Mouse (Mus musculus) hematopoietic stem cell, adult 5-6 weeks (primary cell): ENCODE data around the gene St6gal1. TPM values are rescaled to one million over a fixed set of nuclear protein-coding genes. Genes with fewer than 3 reads are reported as not detected.

Experiments used
- ATAC-seq, 2 experiments: fragments of 125-278 bp in 1 of 2; replicated peaks in 1 of 2; 2 replicates each; pipeline ENCODE4 v1.8.0; 2016 to 2017; ENCODE audit warnings: inconsistent platforms in 2 of 2, mild to moderate bottlenecking in 2 of 2, moderate number of reproducible peaks in 2 of 2, low read depth in 1 of 2, moderate TSS enrichment in 1 of 2; ENCODE audit not compliant: low FRiP score in 2 of 2, poor library complexity in 2 of 2, severe bottlenecking in 2 of 2, insufficient read depth in 1 of 2, low TSS enrichment in 1 of 2
- total RNA-seq: library from RNA; stranded (forward); fragments of 172-1452, 232-1000 nt; gene quantifications from 2 replicates; pipeline ENCODE4 v1.2.3, GENCODE M21; 2017

St6gal1 gene
- total RNA-seq, 1 experiment from 2014 or later = 2.1 TPM

DNA sequence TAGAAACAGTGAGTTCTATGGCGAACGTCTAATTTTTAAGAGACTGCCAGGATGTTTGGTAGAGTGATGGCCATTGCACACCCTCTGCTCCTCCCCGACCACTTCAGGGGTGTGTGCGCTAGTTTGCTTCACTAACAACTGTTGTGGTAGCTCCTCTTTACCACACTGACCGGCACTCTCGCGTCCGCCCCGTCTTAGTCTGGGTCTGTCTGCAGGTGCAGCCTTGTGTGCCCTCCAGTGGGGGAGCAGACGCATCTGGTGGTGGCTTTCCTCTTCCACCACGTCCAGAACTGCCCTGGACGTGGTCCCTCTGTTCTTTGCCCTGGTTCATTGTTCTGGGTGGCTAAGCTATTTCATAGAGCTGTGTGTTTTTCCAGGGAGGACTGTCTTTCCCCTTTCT lies 40.5 kb downstream of the St6gal1 start:
- no peak for ATAC-seq

DNA sequence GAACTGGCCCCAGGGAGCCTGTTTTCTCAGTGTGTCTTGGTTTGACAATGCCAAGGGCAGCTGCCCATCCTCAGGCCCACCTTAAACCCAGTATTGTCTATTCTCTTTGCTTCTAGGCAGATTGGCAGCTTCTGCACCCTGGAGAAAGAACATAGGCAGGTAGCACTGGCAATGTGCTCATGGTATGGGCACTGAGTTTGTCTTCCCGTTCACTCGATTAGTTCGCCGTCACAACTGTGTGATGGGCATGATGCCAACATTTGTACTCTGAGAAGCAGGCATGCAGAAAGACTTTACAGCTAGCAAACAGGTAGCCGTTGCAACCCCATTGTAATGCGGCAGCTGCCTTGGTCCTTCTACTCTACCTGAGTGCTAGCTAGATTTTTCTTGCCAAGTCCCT lies 40.9 kb downstream of the St6gal1 start:
- no peak for ATAC-seq

DNA sequence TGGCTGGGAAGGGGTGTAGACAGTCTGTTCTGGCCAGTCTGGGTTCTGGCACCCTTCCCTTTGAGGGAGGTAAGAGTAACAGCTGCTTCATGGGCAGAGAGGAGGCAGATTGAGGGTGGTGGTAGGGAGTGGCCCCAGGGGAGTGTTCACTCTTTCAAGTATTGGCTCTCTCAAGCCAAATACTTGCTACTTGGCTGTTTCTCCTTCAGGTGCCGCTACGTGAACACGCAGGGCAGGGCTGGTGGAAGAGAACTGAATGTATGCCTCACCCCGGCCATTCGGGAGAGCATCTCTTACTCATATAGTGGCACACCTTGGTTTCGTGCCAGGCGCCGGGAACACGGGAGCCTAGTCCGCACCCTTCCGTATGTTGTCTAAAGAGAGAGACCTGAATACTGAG lies 41.8 kb downstream of the St6gal1 start:
- ATAC-seq = no peak

DNA sequence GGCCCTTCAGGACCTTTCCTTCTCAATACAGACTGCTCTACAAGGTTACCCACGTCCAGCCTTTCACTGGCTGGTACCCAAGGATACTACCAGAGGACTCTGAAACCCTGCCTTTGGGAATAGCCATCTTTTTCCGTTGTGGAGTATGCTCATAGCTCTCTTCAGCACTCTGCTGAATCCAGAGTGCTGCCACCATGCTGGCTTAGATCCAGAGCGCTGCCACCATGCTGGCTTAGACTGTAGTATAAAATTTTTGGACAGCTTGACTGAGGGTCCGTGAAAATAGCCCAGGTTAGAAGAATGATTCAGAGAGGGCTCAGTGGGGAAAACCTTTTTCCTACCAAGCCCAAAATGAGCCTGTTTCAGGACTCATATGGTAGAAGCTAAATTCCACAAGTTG lies 42.4 kb downstream of the St6gal1 start:
- no peak for ATAC-seq

DNA sequence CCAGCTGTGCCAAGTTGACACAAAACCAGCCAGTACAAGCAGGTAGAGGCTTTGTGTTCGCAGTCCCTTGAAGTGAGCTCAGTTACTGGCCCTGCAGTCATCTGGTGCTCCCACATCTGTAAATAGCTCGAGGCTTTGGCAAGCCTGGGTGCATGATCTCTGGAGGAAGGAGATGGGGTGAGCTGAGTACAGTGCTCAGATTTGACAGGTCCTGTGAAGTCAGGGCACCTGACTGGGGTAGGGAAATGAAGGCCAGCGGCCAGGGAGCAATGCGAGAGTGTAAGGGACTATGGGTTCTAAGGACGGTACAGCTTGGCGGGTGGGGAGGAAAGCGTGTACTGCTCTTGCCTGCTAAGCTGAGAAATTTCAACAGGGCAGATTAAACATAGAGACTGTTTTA lies 43.7 kb downstream of the St6gal1 start:
- ATAC-seq = no peak

DNA sequence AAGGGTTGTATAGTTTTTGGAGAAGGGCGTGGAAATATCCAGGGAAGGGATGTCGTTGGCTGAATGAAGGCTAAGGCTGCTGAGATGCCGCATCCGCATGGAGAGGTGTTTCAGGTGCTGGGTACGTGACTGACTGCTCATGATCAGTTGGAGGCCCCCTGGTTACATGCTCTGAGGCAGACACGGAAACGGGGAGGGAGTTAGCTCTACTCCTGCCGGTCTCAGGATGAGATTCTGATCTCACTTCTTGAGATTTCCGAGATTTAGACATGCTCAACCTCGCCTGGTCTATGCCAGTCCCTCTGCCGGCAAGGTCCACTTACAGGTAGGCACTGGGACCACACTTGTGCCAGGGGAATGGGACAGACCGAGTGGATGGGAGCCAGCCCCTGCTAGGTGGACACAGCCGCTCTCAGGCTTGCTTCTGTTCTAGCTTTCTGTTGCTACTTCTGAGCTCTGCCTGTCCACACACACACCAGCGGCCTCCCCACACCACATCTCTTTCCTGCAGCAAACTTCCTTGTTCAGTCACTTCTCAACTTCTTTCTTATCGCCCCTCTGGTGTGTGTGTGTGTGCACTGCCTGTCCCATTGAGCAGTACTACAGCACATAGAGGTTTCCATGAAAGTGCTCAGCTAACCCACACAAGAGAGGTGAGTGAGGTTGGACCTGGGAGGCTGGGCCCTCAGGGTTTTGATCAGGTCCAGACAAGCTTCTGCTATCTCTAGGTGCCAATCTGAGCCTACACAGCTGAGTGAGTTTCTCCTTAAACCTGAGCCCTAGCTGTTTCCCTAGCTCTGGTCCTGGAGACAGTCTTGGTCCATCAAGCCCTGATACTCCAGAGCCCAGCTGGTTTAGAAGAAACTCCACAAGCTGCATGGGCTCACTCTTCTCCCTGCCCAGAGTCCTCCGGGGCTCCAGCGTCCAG lies 44.8 kb downstream of the St6gal1 start:
- peak; percentile 59 to 82 for ATAC-seq

DNA sequence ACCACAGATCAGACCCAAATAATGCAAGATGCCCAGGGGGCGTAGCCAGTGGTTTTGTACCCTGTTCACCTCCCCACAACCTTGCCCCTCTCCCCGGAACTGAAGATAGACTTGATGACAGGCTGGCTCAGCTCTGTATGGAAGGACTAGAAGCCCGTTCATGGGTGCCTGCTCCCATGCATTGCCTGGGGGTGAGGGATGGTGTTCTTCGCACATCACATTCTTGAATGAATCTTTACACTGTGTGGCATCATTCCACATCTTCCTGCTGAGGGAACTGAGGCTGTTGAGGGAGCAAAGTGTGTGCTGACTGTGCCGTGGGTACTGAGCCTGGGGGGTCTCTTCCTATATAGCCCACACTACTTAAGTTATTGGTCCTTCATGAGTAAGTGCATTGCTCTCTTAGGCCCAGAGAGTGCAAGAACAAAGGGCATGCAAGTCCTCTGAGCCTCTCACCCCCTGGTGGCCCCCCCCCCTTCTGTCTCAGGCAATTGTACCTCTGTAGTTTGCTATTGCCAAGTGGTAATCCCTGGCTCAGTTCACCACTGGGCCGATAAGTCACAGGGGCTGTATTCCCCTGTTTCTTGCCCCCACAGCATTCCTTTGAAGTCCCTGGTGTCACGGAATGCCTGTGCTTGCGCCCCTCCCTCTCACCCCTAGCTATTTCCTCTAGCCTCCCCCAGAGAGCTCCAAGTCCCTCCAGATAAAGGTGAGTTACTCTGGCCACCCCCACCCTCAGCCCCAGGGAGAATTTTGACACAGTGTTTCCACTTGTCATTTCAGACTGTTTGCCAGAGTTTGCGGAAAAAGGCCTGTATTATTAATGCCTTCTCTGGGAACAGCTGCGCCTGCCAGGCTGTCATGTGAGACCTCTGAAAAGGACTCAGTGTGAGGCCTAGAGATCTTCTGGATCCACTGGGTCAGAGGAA lies 45.7 kb downstream of the St6gal1 start:
- ATAC-seq = no peak

DNA sequence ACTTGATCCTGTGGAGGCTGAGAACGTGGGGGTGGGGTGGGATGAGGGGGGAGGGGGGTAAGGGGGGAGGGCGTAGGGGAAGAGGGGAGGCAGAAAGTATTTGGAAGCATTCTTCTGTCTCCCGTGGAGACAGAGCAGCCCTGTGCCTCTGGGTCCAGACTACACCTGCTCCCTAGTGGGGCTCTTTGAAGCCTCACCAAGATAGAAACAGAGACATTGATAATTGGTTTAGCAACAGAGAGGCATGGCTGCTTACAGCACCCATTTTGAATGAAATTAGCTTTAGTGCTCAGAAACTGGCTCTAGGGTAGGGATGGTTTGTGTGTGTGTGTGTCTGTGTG lies 46.3 kb downstream of the St6gal1 start:
- no peak for ATAC-seq

DNA sequence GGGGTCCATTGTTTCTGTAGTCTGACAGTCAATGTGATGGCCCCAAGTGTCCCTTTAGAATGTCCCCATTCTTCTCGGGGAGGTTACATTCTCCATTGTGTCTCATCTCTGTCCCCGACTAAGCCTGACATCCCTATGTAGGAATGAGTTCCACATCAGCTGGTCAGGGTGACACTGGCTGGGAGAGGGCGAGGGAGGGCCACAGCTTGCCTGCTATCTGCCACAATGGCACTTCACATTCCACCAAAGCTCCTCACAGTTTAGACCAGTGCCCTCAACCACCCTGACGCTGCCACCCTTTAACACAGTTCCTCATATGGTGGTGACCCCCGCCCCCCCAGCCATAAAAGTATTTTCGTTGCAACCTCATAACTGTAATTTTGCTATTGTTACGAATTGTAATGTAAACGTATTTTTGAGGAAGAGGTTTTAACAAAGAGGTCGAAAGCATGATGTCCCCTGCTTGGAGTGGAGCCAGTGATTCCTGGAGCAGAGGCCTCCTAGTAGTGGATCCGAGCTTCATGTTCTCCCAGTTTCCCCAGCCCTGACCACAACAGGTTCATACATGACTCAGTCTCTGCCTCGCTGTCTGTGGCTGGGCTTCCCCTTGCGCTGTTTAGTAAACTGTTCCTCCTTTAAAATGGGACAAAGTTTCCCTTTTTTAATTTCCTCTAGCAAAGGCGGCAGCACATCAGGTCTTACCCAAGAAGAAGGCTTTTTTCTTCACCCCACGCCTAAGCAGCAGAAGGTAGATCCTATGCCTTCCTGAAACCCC lies 47.4 kb downstream of the St6gal1 start:
- peak; percentile 13 to 52; a peak in 3 of 4 replicates for ATAC-seq

DNA sequence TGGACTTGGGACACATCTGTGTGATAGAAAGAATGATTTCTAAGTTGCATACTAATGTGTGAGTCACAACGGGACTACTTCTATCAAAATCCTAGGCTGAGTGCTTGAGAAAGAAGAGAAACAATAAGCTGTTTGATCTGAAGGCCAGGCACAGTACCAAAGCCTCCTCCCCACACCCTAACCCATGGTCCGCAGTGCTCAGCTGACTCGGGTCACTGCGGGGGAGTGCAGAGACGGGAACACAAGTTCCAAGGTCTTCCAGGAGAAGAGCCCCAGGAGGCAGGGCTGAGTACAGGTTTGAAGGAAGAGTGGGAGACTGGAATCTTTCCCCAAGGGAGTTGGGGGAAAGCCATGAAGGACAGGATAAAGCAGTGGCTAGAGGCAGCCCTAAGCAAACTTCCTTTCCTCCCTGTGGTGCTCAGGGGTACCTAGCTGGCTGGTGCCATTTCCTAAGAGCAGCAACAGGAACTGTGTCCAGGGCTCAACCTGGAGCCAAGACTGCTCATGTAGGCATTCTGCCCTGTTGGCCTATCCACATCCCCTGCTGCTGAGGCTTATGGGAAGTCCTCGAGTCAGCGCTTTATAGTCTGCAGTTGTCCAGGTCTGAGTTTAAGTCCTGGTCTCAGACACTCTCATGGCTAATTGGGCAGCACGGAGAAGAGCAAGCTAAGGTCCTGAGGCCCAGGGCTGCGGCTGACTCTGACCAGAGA lies 48.1 kb downstream of the St6gal1 start:
- no peak for ATAC-seq

DNA sequence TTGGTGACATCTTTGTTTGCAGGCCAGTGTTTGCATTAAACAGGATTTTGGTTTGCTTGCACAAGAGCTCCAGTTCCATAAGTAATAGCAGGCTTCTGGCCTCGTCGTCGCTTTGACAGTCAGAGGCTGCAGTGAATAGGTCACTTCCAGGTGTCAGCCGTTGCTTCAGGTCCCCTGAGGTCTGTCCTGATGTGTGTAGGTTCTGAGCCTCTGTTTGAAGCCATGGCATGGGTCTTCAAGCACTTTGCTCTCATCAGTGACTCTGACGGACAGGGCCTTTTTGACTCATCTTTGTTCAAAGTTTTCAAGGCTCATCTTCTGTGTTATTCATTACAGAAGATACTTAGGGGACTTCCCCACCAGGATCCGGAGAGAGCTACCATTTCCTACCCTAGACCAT lies 49.5 kb downstream of the St6gal1 start:
- ATAC-seq = no peak

DNA sequence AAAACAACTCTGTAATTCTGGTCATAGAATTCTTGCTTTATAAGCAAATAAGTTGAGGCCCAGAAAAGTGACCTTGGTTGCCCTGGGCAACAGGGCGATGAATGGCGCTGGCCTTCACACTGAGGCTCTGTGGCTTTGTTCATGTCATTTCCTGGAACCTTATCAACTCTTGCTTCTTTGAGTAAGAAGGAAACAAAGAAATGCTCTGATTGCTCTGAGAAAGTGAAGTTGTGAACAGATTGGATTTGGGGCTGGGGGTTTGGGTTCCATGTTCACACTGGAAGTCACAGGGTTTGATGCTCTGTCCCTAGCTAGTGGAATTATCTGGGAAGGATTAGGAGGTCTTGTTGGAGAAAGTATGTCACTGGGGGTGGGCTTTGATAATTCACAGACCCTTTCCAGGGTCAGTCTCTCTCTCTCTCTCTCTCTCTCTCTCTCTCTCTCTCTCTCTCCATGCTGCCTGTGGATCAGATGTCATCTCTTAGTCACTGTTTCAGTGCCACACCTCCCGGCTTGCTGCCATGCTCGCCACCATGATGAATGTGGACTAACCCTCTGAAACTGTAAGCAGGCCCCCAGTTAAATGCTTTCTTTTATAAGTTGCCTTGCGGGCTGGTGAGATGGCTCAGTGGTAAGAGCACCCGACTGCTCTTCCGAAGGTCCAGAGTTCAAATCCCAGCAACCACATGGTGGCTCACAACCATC lies 50.2 kb downstream of the St6gal1 start:
- ATAC-seq = peak in 1 of 2 experiments; percentile 38; a peak in 1 of 4 replicates

DNA sequence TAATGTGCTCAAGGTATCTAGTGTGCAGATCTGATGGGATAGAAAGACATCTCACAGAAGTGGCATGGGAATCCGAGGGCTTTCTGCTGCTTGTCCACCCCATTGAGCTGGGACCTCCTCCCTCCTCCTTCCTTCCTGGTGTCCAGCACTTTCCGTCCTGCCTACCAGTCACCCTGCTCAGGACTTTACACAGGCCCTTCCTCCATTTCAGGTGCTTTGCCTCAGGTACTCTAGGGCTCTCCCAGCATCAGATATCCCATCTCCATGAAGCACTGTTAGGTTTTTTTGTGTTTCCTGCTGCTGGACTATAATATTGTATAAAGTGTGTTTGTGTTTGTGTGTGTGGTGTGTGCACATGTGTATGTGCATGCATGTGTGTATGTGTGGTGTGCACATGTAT lies 51.1 kb downstream of the St6gal1 start:
- ATAC-seq = no peak

DNA sequence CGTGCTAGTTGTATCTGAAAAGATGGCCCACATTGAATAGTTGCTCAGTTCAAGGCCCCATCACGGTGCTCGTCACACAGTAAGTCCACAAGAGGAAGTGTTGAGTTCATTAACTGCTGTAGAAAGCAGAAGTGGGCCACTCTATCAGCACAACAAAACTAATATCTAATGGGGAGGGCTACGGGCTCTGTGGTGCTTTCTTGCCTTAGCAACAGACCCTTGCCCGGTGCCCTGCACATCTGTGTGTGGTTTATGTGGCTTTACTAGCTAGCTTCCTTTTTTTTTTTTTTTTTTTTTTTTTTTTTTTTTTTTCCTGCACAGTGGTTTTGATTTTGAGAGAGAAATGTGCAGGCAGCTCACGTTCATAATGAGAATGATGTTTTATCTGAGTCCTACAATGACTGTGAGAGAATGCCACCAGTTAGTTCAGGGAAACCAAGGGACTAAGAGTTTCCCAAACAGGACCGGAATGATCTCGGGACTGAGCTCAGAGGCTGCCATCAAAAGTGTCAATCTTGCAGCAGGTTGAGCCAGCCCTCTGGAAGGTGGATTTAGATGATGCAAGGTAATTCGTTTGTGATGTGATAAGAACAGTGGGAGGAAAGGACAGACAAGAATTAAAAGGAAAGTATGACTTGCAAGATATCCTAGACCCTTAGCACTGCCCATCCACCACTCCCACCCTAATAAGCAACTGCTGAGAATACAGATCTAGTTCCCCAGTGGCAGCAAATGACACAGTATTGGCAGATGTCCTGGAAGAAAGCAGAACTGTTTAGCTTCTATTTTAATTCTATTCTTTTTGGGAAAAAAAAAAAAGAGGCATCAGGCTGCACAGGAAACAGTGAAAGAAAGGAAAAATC lies 55.6 kb downstream of the St6gal1 start:
- peak; percentile 95 to 97 for ATAC-seq

DNA sequence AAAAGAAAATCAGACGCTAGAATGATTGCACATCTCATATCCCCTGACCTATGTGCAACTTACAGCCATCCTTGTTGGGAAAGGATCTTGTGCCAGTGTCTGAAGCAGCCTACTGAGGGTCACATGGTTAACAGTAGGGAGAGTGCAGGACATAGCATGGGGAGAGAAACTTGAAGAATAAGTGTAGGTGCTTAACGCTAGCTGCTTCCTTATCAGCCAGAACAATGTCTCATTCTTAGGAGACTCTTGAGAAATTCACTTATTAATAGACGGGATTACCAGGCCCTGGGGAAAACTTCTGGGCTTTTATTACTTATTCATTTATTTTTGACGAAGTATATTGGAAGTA lies 56.2 kb downstream of the St6gal1 start:
- no peak for ATAC-seq

DNA sequence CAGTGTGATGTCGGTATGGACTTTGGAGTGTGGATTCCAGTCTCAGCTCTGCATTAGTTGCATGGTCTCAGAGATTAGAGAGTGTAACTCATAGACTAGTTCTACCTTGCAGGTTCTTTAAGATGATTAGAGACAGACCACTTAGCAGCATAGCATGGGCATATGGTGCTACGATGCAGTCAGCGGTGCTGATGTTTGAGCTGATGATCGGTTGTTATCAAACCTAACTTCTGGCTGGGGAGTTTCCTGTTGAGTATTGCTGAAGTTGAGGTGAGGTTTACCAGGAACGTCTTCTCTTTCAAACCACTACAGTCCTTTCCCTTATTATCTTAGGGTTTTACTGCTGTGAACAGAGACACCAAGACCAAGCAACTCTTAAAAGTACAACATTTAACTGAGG lies 57.7 kb downstream of the St6gal1 start:
- ATAC-seq = no peak
